Mouse (Mus musculus) adrenal gland, adult 2 months (tissue): ENCODE measurements at regions not wholly inside any gene's neighbourhood (a gene's known extent, or its start where the extent isn't known, plus 50 kb on each side); places are given as distances from the start of the nearest gene placed in this dataset.

Experiments used
- DNase-seq: peaks from one replicate; pipeline ENCODE4 v3.0.0; 2021

GRCm38 (mm10) chr4:83986951-83987822 is 461.8 kb downstream of the Ccdc171 start:
- no peak for DNase-seq

GRCm38 (mm10) chr4:83987846-83988245 is 462.5 kb downstream of the Ccdc171 start:
- no peak for DNase-seq

- no peak for DNase-seq
These were observed 463.0 kb downstream of the Ccdc171 start for GRCm38 (mm10) chr4:83988314-83988713.

- DNase-seq: no peak
These were observed 465.0 kb downstream of the Ccdc171 start for GRCm38 (mm10) chr4:83990126-83990989.

- DNase-seq: no peak
These were observed 465.9 kb downstream of the Ccdc171 start for GRCm38 (mm10) chr4:83991195-83991594.

GRCm38 (mm10) chr4:83997079-83997478 is 471.7 kb downstream of the Ccdc171 start:
- DNase-seq: no peak

- no peak for DNase-seq
These were observed 476.3 kb downstream of the Ccdc171 start for GRCm38 (mm10) chr4:84001645-84002044.

- DNase-seq: no peak
These were observed 478.9 kb downstream of the Ccdc171 start for GRCm38 (mm10) chr4:84004055-84004778.

GRCm38 (mm10) chr4:84004786-84005382 is 479.5 kb downstream of the Ccdc171 start:
- DNase-seq: no peak

- DNase-seq: no peak
These were observed 486.6 kb downstream of the Ccdc171 start for GRCm38 (mm10) chr4:84011941-84012340.

- no peak for DNase-seq
These were observed 489.8 kb downstream of the Ccdc171 start for GRCm38 (mm10) chr4:84015139-84015538.

GRCm38 (mm10) chr4:84015552-84016169 is 490.3 kb downstream of the Ccdc171 start:
- DNase-seq: no peak

- no peak for DNase-seq
These were observed 492.8 kb downstream of the Ccdc171 start for GRCm38 (mm10) chr4:84018135-84018534.

- no peak for DNase-seq
These were observed 493.4 kb downstream of the Ccdc171 start for GRCm38 (mm10) chr4:84018774-84019173.

- no peak for DNase-seq
These were observed 494.3 kb downstream of the Ccdc171 start for GRCm38 (mm10) chr4:84019500-84020255.

GRCm38 (mm10) chr4:84020692-84021091 is 495.3 kb downstream of the Ccdc171 start:
- no peak for DNase-seq

- no peak for DNase-seq
These were observed 497.0 kb downstream of the Ccdc171 start for GRCm38 (mm10) chr4:84022323-84022722.

GRCm38 (mm10) chr4:84026144-84026543 is 500.8 kb downstream of the Ccdc171 start:
- peak; percentile 40 for DNase-seq

GRCm38 (mm10) chr4:84028120-84028519 is 502.8 kb downstream of the Ccdc171 start:
- DNase-seq: no peak

GRCm38 (mm10) chr4:84030916-84031315 is 505.6 kb downstream of the Ccdc171 start:
- DNase-seq: no peak

GRCm38 (mm10) chr4:84032505-84032904 is 507.2 kb downstream of the Ccdc171 start:
- DNase-seq: no peak
